Mouse (Mus musculus) forelimb bud, embryonic 11.5 days (tissue): Measurements from ENCODE around the gene Nit2.
"Not testable (repeated sequence)": the region's sequence is repeated elsewhere in the genome, so short reads cannot be mapped to it uniquely, and the experiment has no call there.

Experiments used
- DNase-seq: peaks from one replicate; pipeline ENCODE4 v3.0.0-alpha.2; 2012; ENCODE audit warnings: low read depth, low spot score

Gene Nit2

GRCm38 (mm10) chr16:57166611-57167513 is at the start of gene Nit2:
TSS of gene Nit2 (minus strand) at chr16:57167341.
- DNase-seq: peak; percentile 85

GRCm38 (mm10) chr16:57215957-57216356 is 48.8 kb upstream of the Nit2 start:
- DNase-seq: no peak

- DNase-seq: no peak
Measured at GRCm38 (mm10) chr16:57211037-57211436, 43.9 kb upstream of the Nit2 start.

DNA sequence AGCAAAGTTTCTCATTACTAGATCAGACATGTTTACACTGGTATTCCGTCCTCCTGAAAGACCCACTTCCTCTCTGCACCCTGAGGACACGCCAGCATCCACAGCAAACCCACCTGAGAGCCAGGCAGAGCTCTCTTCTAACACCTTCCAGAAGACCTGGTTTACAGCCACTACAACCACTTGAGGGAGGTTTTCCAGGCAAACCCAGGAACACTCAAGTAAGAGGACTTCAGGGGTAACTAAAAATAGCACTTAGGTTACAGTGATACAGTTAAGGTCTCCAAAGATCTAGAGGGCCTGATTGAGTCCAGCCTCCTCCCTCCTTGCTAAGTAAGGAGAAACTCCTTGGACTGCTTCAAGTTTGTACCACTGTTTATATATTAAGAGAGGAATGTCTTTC is 41.2 kb upstream of the Nit2 start:
- DNase-seq: no peak

GRCm38 (mm10) chr16:57197281-57197680 is 30.1 kb upstream of the Nit2 start:
- no peak for DNase-seq

DNA sequence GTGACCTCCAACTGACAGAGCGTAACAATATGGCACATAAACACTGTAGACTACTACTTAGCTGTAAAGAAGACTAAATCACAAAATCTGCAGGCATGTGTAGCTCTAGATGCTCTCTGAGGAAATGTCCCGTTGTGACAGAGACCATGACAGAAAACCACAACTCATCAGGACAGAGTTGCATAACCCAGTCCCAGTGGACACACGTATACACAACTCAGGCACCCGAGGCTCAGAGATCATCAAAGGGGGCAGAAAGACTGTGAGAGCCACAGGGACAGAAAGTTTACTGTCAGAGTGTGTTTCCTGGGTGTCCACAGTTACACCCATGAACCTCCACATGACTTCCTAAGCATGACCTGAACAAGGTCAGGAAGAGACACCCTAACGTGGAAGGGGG is 29.4 kb upstream of the Nit2 start:
- DNase-seq: no peak

DNA sequence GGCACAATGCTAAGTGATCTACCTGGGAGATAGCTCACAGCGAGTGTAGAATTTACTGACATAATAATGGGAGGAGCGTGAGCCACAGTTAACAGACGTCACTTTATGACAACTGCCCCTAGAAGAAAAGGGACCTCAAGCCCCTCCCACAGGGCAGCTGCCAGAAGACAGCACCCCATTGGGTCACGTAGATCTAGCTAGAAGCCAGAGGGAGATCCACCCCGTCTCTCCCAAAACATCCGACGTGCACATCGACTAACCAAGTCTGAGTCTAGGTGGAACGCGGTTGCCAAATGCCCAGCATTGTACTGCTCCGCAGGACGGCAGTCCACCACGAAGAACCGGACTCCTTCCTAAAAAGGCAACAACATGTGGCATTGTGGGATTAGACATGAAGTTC is 24.1 kb upstream of the Nit2 start:
- no peak for DNase-seq

DNA sequence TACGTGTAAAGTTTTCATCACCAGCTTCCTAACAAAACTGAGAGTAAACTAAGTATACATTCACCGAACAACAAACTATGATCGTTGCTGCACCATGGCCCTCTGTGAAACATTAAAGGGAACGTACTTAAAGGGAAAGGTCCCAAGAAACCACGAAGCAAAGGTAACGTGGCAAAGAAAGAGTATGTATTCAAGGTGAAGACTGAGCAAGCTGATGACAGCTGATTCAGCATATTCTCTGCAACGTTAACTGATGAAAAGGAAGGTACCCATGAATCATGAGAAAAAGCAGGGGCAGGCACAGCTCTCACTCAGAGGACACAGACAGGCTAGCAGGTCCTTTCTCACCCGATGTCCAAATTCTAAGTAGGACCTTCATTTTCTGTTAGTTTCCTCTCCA is 23.2 kb upstream of the Nit2 start:
- DNase-seq: no peak

- DNase-seq: no peak
Measured at GRCm38 (mm10) chr16:57189493-57189892, 22.4 kb upstream of the Nit2 start.

DNA sequence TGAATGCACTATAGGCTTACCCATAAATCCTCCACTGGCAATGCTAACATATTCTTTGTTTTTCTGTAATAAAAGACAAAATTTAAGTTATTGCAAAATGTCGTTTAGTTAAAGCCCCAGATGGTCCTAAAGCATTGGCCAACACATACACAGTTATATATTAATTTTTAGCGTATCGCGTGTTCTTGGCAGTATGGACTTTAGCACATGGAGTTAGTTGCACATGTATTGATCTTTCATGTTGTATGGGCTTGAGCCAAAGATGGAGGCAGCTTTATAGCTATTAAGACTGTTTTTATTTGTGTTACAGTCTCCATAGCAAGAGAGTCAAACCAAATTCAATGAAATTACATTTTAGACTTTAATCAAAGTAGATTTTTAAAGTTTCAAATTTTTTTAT is 19.5 kb upstream of the Nit2 start:
- DNase-seq: no peak

DNA sequence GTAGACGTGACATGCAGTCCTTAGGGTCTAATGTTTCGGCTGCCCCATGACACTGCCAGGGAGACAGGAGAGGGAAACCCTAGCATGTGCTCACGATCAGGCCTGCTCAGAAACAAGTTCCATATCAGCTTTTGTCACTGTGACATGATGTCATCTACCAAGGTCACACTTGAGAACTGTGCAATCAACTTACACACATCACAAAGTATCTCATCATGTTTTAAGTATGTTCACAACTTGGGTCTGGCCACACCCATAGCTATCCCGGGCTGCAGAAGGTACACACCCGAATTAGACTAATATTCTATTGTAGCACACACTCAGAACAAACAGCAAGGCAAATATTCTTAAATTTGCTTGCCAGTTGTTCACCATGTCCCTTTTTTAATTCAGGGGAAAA is 14.9 kb upstream of the Nit2 start:
- no peak for DNase-seq

- DNase-seq: no peak
Measured at GRCm38 (mm10) chr16:57181180-57181579, 14.0 kb upstream of the Nit2 start.

DNA sequence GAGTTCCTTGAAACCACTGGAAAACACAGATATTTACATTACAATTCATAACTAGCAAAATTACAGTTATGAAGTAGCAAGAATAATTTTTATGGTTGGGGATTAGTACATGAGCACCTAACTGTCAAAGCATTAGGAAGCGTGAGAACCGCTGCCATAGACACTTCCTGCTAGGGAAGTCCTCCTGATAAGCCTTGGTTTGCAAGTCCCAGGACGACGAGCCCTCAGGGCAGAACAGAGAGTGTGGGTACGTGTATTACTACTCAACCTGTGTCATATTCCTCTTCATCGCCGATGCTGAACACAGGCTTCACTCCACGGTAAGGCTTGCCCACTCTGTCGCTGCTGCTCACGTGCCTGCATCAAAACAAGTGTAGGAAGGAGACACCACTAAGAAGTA is 10.5 kb upstream of the Nit2 start:
- DNase-seq: no peak

DNA sequence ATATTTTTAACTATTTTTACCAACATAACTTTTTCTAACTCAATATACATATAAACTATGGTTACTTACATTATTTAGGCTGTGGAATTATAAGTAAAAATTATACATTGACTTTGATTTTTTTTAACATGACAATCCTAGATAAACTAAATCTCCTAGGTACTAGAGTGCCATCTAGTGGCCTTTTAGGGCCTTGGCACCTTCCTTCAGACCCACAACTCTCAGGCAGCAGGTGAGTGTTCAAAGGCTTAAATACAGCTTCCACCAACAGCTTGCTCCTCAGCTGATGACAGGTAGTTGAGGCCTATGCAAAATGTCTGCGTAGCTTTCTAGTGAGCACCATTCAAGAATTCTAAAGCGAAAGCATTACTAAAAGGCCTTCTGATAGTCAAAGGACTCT is 10.1 kb upstream of the Nit2 start:
- peak; percentile 37 for DNase-seq

GRCm38 (mm10) chr16:57176276-57176675 is 9.1 kb upstream of the Nit2 start:
- no peak for DNase-seq

DNA sequence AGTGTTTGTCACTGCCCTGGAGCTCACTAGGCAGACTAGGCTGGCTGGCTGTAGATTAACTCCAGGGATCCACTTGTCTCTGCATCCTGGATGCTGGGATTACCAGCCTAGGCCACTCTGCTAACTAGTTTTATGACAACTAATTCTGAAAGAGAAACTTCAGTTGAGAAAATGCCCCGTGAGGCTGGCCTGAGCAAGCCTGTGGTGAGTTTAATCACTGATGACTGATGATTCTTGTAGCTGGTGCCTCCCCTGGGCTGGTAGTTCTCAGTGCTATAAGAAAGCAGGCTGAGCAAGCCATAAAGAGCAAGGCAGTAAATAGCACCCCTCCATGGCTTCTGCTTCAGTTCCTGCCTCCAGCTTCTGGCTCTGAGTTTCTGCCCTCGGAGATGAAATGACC is 8.6 kb upstream of the Nit2 start:
- DNase-seq: no peak

GRCm38 (mm10) chr16:57174480-57174879 is 7.3 kb upstream of the Nit2 start:
- not testable (repeated sequence) for DNase-seq

DNA sequence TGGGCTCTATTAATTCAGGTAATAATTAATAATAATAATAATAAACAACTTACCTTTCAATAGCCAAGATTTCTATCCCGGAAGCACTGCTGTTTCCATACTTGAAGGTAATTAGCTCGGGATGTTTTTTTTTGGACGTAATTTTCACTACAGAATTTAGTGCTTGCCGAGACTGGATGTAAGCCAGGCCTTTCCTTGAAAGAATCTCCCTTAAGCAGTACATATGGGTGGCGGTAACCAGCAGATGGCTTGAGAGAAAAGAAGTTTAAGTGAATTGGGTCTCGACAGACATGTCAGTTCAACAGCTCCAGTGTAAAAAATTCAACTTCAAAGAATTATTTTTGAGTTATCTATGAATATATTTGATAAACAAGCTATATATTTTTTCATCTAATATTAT is 4.4 kb upstream of the Nit2 start:
- DNase-seq: no peak

DNA sequence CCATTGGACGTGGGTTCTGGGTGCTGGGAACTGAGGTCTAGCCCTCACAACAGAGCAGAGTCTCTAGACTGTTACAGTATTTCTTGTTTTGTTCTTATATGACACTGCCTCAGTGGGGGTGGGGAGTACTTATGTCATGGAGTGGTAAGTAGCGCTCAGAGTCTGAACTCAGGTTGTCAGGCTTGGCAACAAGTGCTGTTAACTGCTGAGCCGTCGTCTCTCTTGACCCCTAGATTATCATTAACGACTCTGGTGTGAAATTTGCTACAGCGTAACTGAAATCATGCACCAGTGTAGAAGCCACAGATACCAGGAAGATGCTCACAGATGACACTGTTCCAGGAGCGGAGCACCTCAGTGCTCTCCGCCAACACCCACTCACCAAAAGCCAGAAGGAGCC is 4.0 kb upstream of the Nit2 start:
- no peak for DNase-seq

GRCm38 (mm10) chr16:57168236-57168635 is 1.1 kb upstream of the Nit2 start:
- DNase-seq: no peak

GRCm38 (mm10) chr16:57167514-57167912 is 372 bp upstream of the Nit2 start:
- no peak for DNase-seq

GRCm38 (mm10) chr16:57166086-57166485 is 1.1 kb downstream of the Nit2 start:
- no peak for DNase-seq

DNA sequence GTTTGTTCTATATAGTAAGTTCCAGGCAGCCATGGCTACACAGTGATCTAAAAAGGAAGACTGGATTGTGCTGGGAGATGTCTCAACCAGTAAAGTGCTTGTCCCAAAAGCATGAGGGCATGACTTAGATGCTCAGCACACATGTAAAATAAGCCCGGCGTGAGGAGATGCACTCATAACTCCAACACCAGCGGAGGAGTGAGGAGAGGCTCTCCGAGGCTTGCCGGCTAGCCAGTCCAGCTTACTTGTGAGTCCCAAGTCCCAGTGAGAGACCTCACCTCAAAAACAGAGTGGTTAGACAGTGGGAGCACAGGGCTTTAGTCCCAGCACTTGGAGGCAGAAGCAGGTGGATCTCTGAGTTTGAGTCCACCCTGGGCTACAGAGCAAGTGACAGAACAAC is 2.0 kb downstream of the Nit2 start:
- DNase-seq: no peak

GRCm38 (mm10) chr16:57163694-57164093 is 3.4 kb downstream of the Nit2 start:
- DNase-seq: no peak
